35 mouse cellular contexts compared by ENCODE assay signal in genomic region chr10:36239486-36239885, GRCm38 (mm10).
"Had no signal": no experiment of that assay in that cellular context is flagged by ENCODE, and none has a peak within 500 bp of the region (broad histone marks: within the 10 kb centered on the region; RNA-seq: fewer than 3 reads in every experiment).

No protein-coding gene starts in this region.

- H3K9me3 ChIP-seq: heart, embryonic 10.5 days; heart, embryonic 13.5 days; heart, embryonic 15.5 days; hindbrain, embryonic 10.5 days; hindbrain, embryonic 12.5 days; hindbrain, embryonic 13.5 days; hindbrain, embryonic 15.5 days; intestine, embryonic 15.5 days; kidney, embryonic 15.5 days had no signal

- H3K9ac ChIP-seq: heart, embryonic 13.5 days; heart, embryonic 15.5 days; hindbrain, embryonic 12.5 days; hindbrain, embryonic 13.5 days; hindbrain, embryonic 14.5 days; hindbrain, embryonic 15.5 days; intestine, embryonic 15.5 days; kidney, embryonic 15.5 days had no signal

- H3K27ac ChIP-seq: heart, embryonic 10.5 days; heart, embryonic 13.5 days; heart, embryonic 15.5 days; hindbrain, embryonic 10.5 days; hindbrain, embryonic 12.5 days; hindbrain, embryonic 13.5 days; hindbrain, embryonic 14.5 days; hindbrain, embryonic 15.5 days; hindbrain, postnatal 0 days; intestine, embryonic 15.5 days; kidney, embryonic 15.5 days; kidney, postnatal 0 days; layer of hippocampus, adult 2 months; left cerebral cortex, adult 2 months had no signal

- DNase-seq: heart, postnatal 10 days; heart, postnatal 14 days; heart, postnatal 36 days; heart, postnatal 4 days; kidney, adult 11 months; kidney, adult 18-20 months; kidney, adult 2 months; kidney, adult 8-10 months; kidney, adult 9 months; kidney, postnatal 10 days; kidney, postnatal 14 days; kidney, postnatal 25 days; kidney, postnatal 36 days; kidney, postnatal 4 days; layer of hippocampus, adult 9-11 months; layer of hippocampus, postnatal 36 days had no signal

- H3K36me3 ChIP-seq: heart, embryonic 10.5 days; heart, embryonic 13.5 days; heart, embryonic 15.5 days; hindbrain, embryonic 10.5 days; hindbrain, embryonic 12.5 days; hindbrain, embryonic 13.5 days; hindbrain, embryonic 15.5 days; intestine, embryonic 15.5 days; kidney, embryonic 15.5 days had no signal

- ATAC-seq: hindbrain, embryonic 16.5 days; hindbrain, postnatal 0 days; inflammation-experienced regulatory T-cells, adult 6 months; intestine, embryonic 15.5 days; intestine, embryonic 16.5 days; intestine, postnatal 0 days had no signal

- H3K4me1 ChIP-seq: heart, embryonic 10.5 days; heart, embryonic 13.5 days; heart, embryonic 15.5 days; hindbrain, embryonic 10.5 days; hindbrain, embryonic 12.5 days; hindbrain, embryonic 13.5 days; hindbrain, embryonic 15.5 days; intestine, embryonic 15.5 days; kidney, embryonic 15.5 days had no signal

- H3K4me2 ChIP-seq: heart, embryonic 11.5 days; heart, embryonic 13.5 days; heart, embryonic 15.5 days; hindbrain, embryonic 12.5 days; hindbrain, embryonic 13.5 days; hindbrain, embryonic 14.5 days; hindbrain, embryonic 15.5 days; intestine, embryonic 15.5 days; kidney, embryonic 15.5 days had no signal

- H3K27me3 ChIP-seq: heart, embryonic 13.5 days; heart, embryonic 15.5 days; hindbrain, embryonic 12.5 days; hindbrain, embryonic 13.5 days; hindbrain, embryonic 15.5 days; intestine, embryonic 15.5 days; kidney, embryonic 15.5 days had no signal

- H3K4me3 ChIP-seq: heart, embryonic 10.5 days; heart, embryonic 13.5 days; heart, embryonic 15.5 days; hindbrain, embryonic 10.5 days; hindbrain, embryonic 12.5 days; hindbrain, embryonic 13.5 days; hindbrain, embryonic 15.5 days; intestine, embryonic 15.5 days; kidney, embryonic 15.5 days; layer of hippocampus, adult 2 months; left cerebral cortex, adult 2 months had no signal
